13 mouse cellular contexts compared by ENCODE assay signal in the genomic region with DNA sequence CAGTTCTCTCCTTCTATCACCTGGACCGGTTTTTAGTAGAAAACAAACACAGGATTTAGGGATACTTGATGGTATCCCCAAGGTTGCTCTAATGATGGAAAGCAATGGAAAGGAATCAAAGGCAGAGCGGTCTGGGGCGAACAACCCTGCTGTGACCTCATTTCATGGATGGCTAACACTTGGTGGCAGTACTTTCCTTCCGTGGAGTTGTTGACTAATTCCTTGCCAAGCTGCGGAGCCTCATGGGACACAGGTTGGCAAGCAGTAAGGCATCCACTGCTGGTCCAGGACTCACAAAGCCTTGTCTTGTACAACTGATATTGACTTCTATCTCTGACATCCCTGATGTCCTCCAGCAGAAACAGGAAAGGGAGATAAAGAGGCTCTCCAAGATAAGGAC. TPM values are rescaled to one million over a fixed set of nuclear protein-coding genes. Genes with fewer than 3 reads are reported as not detected.
DNase-seq lines count a peak whose midpoint lies in the region.
"Had no signal": no experiment of that assay in that cellular context is flagged by ENCODE, and none has a peak within 500 bp of the region (broad histone marks: within the 10 kb centered on the region; RNA-seq: fewer than 3 reads in every experiment).

No protein-coding gene starts in this region.

- intact Hi-C loops in left cerebral cortex, postnatal 25 days (cut with DNase I): no loop called here

- DNase-seq in adrenal gland, postnatal 10 days: peak; percentile 54
- no peak for DNase-seq in adrenal gland, adult 8-10 months
- peak; percentile 25 for DNase-seq in lung, postnatal 10 days
- DNase-seq in lung, postnatal 14 days: no peak
- DNase-seq in gastrocnemius, adult 8-10 months (ENCODE audit: low spot score in 2 of 2): peak; percentile 43
- peak; percentile 30 for DNase-seq in heart, postnatal 4 days
- DNase-seq in B cell, adult 2 months: no peak
- DNase-seq in left cerebral cortex, postnatal 25 days (ENCODE audit: low spot score in 2 of 2): no peak
- DNase-seq: kidney, postnatal 25 days; right cerebral cortex, postnatal 4 days had no signal

RNA-seq across cellular contexts. Expression of a gene that starts 48.1 kb away (rescaled TPM):
- total RNA-seq in adrenal gland, postnatal 10 days (2021): not detected
- not detected for total RNA-seq in adrenal gland, adult 8-10 months (2022)
- total RNA-seq in gastrocnemius, adult 8-10 months (2022): not detected
- not detected for total RNA-seq in heart, postnatal 4 days (2021)
- not detected for total RNA-seq in left cerebral cortex, postnatal 25 days (2021)
- total RNA-seq: left cerebral cortex, adult 18-20 months; liver, adult 2 months; neutrophil, adult 5-6 weeks had no signal

Comparison
In these comparisons a context has a peak if more than half of its experiments do, and no peak if none do; other contexts are left out.
1. DNase-seq: peak in adrenal gland, postnatal 10 days (single experiment), lung, postnatal 10 days (single experiment), gastrocnemius, adult 8-10 months (2 of 2) and heart, postnatal 4 days (single experiment); none in adrenal gland, adult 8-10 months (single experiment), lung, postnatal 14 days (single experiment), B cell, adult 2 months (0 of 2) and left cerebral cortex, postnatal 25 days (0 of 2).